In the genomic region with DNA sequence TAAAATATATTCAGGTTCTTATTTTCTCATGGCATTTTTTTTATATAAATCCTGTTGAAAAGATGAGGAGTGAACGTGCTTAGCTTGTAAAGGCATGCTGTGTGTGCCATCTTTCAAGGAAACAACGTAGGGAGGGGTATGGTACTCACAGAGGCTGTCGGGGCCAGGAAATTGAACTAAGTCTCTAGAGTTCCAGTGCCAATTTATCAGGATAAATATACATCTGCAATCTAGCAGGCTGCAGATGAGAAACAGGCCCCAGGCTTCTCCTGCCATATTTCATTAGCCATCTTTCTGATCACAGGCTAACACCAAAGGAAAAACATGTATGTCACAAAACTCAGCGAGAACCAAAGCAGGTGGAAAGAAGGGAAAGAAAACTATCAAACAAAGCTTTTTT, we compare ENCODE assay signal across 23 mouse cellular contexts.
DNase-seq lines count a peak whose midpoint lies in the region; ATAC-seq and TF ChIP-seq lines count a peak whose summit lies in the region.
"Had no signal": no experiment of that assay in that cellular context is flagged by ENCODE, and none has a peak within 500 bp of the region (broad histone marks: within the 10 kb centered on the region; RNA-seq: fewer than 3 reads in every experiment).

No protein-coding gene starts in this region.

- DNase-seq in hindbrain, embryonic 10.5 days (ENCODE audit: low spot score): peak; percentile 7
- no peak for DNase-seq in hindbrain, embryonic 14.5 days (ENCODE audit: low spot score)
- DNase-seq in brain, embryonic 14.5 days (ENCODE audit: low read depth): peak; percentile 57
- peak; percentile 80 for DNase-seq in embryonic facial prominence, embryonic 11.5 days (ENCODE audit: low spot score)
- peak; percentile 36 for DNase-seq in limb, embryonic 11.5 days (ENCODE audit: low spot score)
- no peak for DNase-seq in forebrain, embryonic 14.5 days (ENCODE audit: low spot score)
- DNase-seq in layer of hippocampus, postnatal 14 days (ENCODE audit: low spot score in 2 of 2): no peak
- DNase-seq: adrenal gland, postnatal 25 days; cerebellum, adult 2 months; cerebellum, postnatal 10 days; forebrain, postnatal 0 days; gastrocnemius, postnatal 36 days; heart, adult 11 months; heart, postnatal 10 days; heart, postnatal 4 days had no signal

- no peak overlapping the region for H3K27ac ChIP-seq in hindbrain, embryonic 10.5 days
- no peak overlapping the region for H3K27ac ChIP-seq in hindbrain, embryonic 14.5 days
- no peak overlapping the region for H3K27ac ChIP-seq in embryonic facial prominence, embryonic 11.5 days (replicated peaks; ENCODE audit: low read depth, low read length)
- no peak overlapping the region for H3K27ac ChIP-seq in limb, embryonic 11.5 days (replicated peaks; ENCODE audit: low read depth, low read length)
- no peak overlapping the region for H3K27ac ChIP-seq in forebrain, embryonic 14.5 days (ENCODE audit: low read depth, low read length)
- H3K27ac ChIP-seq: forebrain, embryonic 12.5 days had no signal

- no peaks in the 10 kb centered on the region for H3K9me3 ChIP-seq in hindbrain, embryonic 10.5 days
- H3K9me3 ChIP-seq in hindbrain, embryonic 14.5 days (ENCODE audit: control insufficient read depth, low read length): no peaks in the 10 kb centered on the region
- H3K9me3 ChIP-seq in embryonic facial prominence, embryonic 11.5 days (replicated peaks; ENCODE audit: control insufficient read depth, low read length): no peaks in the 10 kb centered on the region
- no peaks in the 10 kb centered on the region for H3K9me3 ChIP-seq in limb, embryonic 11.5 days (ENCODE audit: control insufficient read depth, low read length)
- H3K9me3 ChIP-seq in forebrain, embryonic 14.5 days (replicated peaks; ENCODE audit: control insufficient read depth, low read length): no peaks in the 10 kb centered on the region
- H3K9me3 ChIP-seq: embryonic facial prominence, embryonic 12.5 days; forebrain, embryonic 12.5 days had no signal

- H3K36me3 ChIP-seq in hindbrain, embryonic 10.5 days: no peaks in the 10 kb centered on the region
- no peaks in the 10 kb centered on the region for H3K36me3 ChIP-seq in hindbrain, embryonic 14.5 days (replicated peaks; ENCODE audit: control insufficient read depth, insufficient read depth)
- H3K36me3 ChIP-seq in embryonic facial prominence, embryonic 11.5 days (replicated peaks; ENCODE audit: control insufficient read depth, insufficient read depth, low read depth, low read length): no peaks in the 10 kb centered on the region
- H3K36me3 ChIP-seq in limb, embryonic 11.5 days (ENCODE audit: control insufficient read depth, insufficient read depth, low read length): no peaks in the 10 kb centered on the region
- H3K36me3 ChIP-seq in forebrain, embryonic 14.5 days (ENCODE audit: control insufficient read depth, insufficient read depth, low read length): no peaks in the 10 kb centered on the region
- H3K36me3 ChIP-seq: embryonic facial prominence, embryonic 12.5 days; forebrain, embryonic 12.5 days had no signal

- no peak for ATAC-seq in hindbrain, embryonic 14.5 days (ENCODE audit: low FRiP score)
- no peak for ATAC-seq in embryonic facial prominence, embryonic 11.5 days (replicated peaks; ENCODE audit: insufficient number of reproducible peaks, low FRiP score, low TSS enrichment, low read depth)
- no peak for ATAC-seq in limb, embryonic 11.5 days (ENCODE audit: insufficient number of reproducible peaks, low FRiP score, low TSS enrichment, low read depth)
- ATAC-seq in forebrain, embryonic 14.5 days: no peak
- ATAC-seq: activated CD4-positive, CD25-positive, alpha-beta regulatory T cell, adult 4 months; forebrain, postnatal 0 days; hindbrain, embryonic 16.5 days; inflammation-experienced regulatory T-cells, adult 6 months; intestine, postnatal 0 days; Patski had no signal

- no peak overlapping the region for H3K4me3 ChIP-seq in hindbrain, embryonic 10.5 days
- H3K4me3 ChIP-seq in hindbrain, embryonic 14.5 days (replicated peaks; ENCODE audit: low read length): no peak overlapping the region
- H3K4me3 ChIP-seq in embryonic facial prominence, embryonic 11.5 days (ENCODE audit: low read depth, low read length): no peak overlapping the region
- no peak overlapping the region for H3K4me3 ChIP-seq in limb, embryonic 11.5 days (ENCODE audit: low read depth, low read length)
- no peak overlapping the region for H3K4me3 ChIP-seq in forebrain, embryonic 14.5 days (ENCODE audit: low read depth, low read length)
- H3K4me3 ChIP-seq: embryonic facial prominence, embryonic 12.5 days; forebrain, embryonic 12.5 days had no signal

- TF ChIP-seq POLR2A in brain, embryonic 14.5 days (IDR thresholded peaks at IDR 0.05; ENCODE audit: borderline replicate concordance, extremely low read depth, insufficient read depth, insufficient read length, poor library complexity, severe bottlenecking): no peak

- H3K4me2 ChIP-seq in hindbrain, embryonic 14.5 days (replicated peaks): no peak overlapping the region
- no peak overlapping the region for H3K4me2 ChIP-seq in embryonic facial prominence, embryonic 11.5 days (ENCODE audit: low read depth, low read length)
- no peak overlapping the region for H3K4me2 ChIP-seq in limb, embryonic 11.5 days (ENCODE audit: low read depth, severe bottlenecking)
- H3K4me2 ChIP-seq in forebrain, embryonic 14.5 days (ENCODE audit: low read length): no peak overlapping the region
- H3K4me2 ChIP-seq: embryonic facial prominence, embryonic 12.5 days; forebrain, embryonic 12.5 days had no signal

- H3K9ac ChIP-seq in hindbrain, embryonic 14.5 days: no peak overlapping the region
- H3K9ac ChIP-seq in embryonic facial prominence, embryonic 11.5 days (replicated peaks; ENCODE audit: low read length): no peak overlapping the region
- H3K9ac ChIP-seq in limb, embryonic 11.5 days (ENCODE audit: low read length): no peak overlapping the region
- H3K9ac ChIP-seq in forebrain, embryonic 14.5 days (ENCODE audit: low read length): no peak overlapping the region
- H3K9ac ChIP-seq: embryonic facial prominence, embryonic 12.5 days; forebrain, embryonic 12.5 days; forebrain, postnatal 0 days had no signal

- no peaks in the 10 kb centered on the region for H3K27me3 ChIP-seq in hindbrain, embryonic 10.5 days (ENCODE audit: insufficient read depth, poor library complexity, severe bottlenecking)
- H3K27me3 ChIP-seq in hindbrain, embryonic 14.5 days (ENCODE audit: control insufficient read depth, insufficient read depth, low read length): no peaks in the 10 kb centered on the region
- no peaks in the 10 kb centered on the region for H3K27me3 ChIP-seq in embryonic facial prominence, embryonic 11.5 days (ENCODE audit: control insufficient read depth, insufficient read depth, low read length)
- H3K27me3 ChIP-seq in limb, embryonic 11.5 days (ENCODE audit: control insufficient read depth, insufficient read depth, low read length): no peaks in the 10 kb centered on the region
- no peaks in the 10 kb centered on the region for H3K27me3 ChIP-seq in forebrain, embryonic 14.5 days (replicated peaks; ENCODE audit: control insufficient read depth, insufficient read depth, low read length)
- H3K27me3 ChIP-seq: CH12.LX; embryonic facial prominence, embryonic 12.5 days; forebrain, embryonic 12.5 days; Patski had no signal

- H3K4me1 ChIP-seq in hindbrain, embryonic 10.5 days (replicated peaks): 0 out of 2 replicates have a peak, but pooled peaks cover 5% of the 10 kb centered on the region
- H3K4me1 ChIP-seq in hindbrain, embryonic 14.5 days (replicated peaks; ENCODE audit: control insufficient read depth, insufficient read depth, low read length): 0 out of 2 replicates have a peak, but pooled peaks cover 6% of the 10 kb centered on the region
- H3K4me1 ChIP-seq in embryonic facial prominence, embryonic 11.5 days (ENCODE audit: control insufficient read depth, insufficient read depth, low read length): no peaks in the 10 kb centered on the region; the same call in 1 of the 2 replicates
- H3K4me1 ChIP-seq in limb, embryonic 11.5 days (ENCODE audit: control insufficient read depth, insufficient read depth, low read length): no peaks in the 10 kb centered on the region
- peaks cover 6% of the 10 kb centered on the region; the same call in 1 of the 2 replicates for H3K4me1 ChIP-seq in forebrain, embryonic 14.5 days (ENCODE audit: control insufficient read depth, insufficient read depth, low read length)

- WGBS in hindbrain, embryonic 10.5 days: 73% methylated on average over 4 of the region's 4 CpGs
- WGBS in hindbrain, embryonic 14.5 days: 56% methylated on average over 4 of the region's 4 CpGs
- WGBS in embryonic facial prominence, embryonic 11.5 days: 39% methylated on average over 4 of the region's 4 CpGs
- 37% methylated on average over 4 of the region's 4 CpGs for WGBS in limb, embryonic 11.5 days
- 81% methylated on average over 4 of the region's 4 CpGs for WGBS in forebrain, embryonic 14.5 days

- no peak for TF ChIP-seq CTCF in brain, embryonic 14.5 days (IDR thresholded peaks at IDR 0.05; ENCODE audit: borderline replicate concordance, extremely low read depth, insufficient read depth, insufficient read length)

Comparison
In these comparisons a context has a peak if more than half of its experiments do, and no peak if none do; other contexts are left out.
1. DNase-seq: peak in hindbrain, embryonic 10.5 days (single experiment), brain, embryonic 14.5 days (single experiment), embryonic facial prominence, embryonic 11.5 days (single experiment) and limb, embryonic 11.5 days (single experiment); none in hindbrain, embryonic 14.5 days (single experiment), forebrain, embryonic 14.5 days (single experiment) and layer of hippocampus, postnatal 14 days (0 of 2).